Mouse (Mus musculus): Measurements from ENCODE around the gene 1700030K09Rik. TPM values are rescaled to one million over a fixed set of nuclear protein-coding genes. Genes with fewer than 3 reads are reported as not detected.

1700030K09Rik gene
- polyA plus RNA-seq, 1 experiment from 2014 or later = 14.6 TPM

DNA sequence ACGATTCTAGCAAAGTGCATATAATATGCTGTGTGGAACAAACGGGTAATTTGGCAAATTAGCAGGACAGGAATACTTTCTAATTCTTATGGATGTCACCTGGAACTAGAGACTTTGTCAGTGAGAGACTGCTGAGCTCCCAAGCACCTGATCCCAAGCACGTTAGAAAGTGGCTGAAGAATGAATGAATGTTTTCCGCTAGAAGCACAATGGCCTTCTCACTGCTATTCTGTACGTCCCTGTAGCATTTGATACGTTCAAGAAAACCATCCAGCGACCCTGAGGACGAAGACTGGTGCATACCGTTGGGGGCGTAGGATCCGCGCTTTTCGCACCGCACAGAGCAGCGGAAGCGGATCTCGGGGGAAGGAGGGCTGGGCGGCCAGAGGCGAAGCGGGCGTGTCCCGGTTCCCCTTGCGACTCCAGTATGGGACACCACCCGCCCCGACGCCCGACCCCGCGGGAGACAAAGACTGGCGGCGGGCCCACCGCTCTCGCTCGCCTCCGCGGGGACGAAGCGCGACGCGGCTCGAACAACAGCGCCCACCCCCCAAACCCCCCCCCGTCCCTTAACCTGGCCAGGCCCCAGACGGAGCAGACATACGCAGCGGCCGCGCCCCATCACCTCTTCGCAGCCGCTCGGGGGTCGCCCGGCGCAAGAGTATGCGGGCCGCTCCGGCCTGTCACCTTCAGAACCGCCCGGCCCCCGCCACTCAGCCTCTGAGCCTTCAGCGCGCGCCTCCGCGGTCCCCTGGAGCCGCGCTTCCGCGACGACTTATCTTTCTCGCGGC lies 22.9 kb upstream of the 1700030K09Rik start:
- Histone ChIP-seq H3K9ac (ENCODE audit: low read depth, low read length) (peak overlapping the region; percentile 94), H3K4me3 (ENCODE audit: low read length) (peak overlapping the region; percentile 76), H3K4me1 (ENCODE audit: control insufficient read depth, insufficient read depth, low read length) (peaks cover 18% of the 10 kb centered on the region), H3K36me3 (ENCODE audit: control insufficient read depth, insufficient read depth, low read length) (0 out of 2 replicates have a peak, but pooled peaks cover 4% of the 10 kb centered on the region), H3K27me3 (ENCODE audit: control insufficient read depth, insufficient read depth, low read length) (no peaks in the 10 kb centered on the region), H3K4me2 (replicated peaks; ENCODE audit: low read depth, low read length) (peak overlapping the region; percentile 75), H3K27ac (ENCODE audit: low read depth, low read length) (peak overlapping the region; percentile 67; the same call in 1 of the 2 replicates), H3K9me3 (ENCODE audit: control insufficient read depth, low read length) (no peaks in the 10 kb centered on the region)
- WGBS = 1% methylated on average over 70 of the region's 73 CpGs
- ATAC-seq (ENCODE audit: low FRiP score, low TSS enrichment) = peak; percentile 16

DNA sequence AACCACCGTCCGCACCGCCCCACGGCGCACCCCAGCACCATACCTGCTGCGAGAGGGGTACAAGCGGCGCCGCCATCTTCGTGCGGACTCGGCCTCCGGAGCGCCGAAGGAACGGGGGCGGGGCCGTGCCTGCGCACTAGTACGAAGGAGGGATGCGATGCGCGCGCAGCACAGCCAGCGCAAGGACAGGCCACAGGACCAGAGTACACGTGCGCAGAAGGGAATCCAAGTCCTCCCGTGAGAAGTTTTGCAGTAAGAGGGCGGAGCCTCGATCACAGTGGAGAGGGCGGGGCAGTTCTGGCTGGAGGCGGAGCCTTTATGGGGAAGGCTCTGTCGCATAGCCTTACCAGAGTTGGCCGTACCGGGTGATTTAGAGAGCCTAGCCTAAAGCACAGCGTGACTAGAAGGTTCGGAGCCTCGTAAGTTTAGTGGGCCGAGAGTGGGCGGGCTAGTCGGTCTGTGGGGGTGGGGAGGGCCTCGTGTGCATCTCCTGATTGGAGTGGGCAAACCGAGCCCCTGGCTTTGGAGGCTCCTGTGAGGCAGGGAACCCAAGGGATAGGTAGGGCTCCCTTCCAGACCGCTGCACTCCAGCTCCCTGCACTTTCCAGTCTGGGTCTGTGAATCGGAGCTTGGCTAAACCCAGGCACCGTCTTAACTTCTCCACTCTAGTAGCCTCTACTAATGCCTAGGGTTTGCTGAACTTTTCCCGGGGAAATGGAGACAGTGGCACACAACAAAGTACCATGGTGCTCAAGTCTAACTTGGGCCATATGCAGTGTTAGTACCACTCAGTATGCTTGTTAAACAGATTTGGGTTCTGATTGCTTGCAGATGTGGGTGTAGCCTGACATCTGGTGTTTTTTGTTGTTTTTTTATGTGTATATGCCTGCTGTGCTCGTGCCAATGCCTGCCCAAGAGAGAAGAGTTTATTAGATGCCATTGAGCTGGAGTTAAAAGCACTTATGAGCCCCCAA lies 22.0 kb upstream of the 1700030K09Rik start, which contains the start of gene Eps15l1:
Eps15l1 (minus strand) TSS at position 99 of the 974 bp plus-strand sequence.
- Histone ChIP-seq H3K9me3 (ENCODE audit: control insufficient read depth, low read length) (no peaks in the 10 kb centered on the region), H3K36me3 (ENCODE audit: control insufficient read depth, insufficient read depth, low read length) (0 out of 2 replicates have a peak, but pooled peaks cover 4% of the 10 kb centered on the region), H3K27me3 (ENCODE audit: control insufficient read depth, insufficient read depth, low read length) (no peaks in the 10 kb centered on the region), H3K4me2 (replicated peaks; ENCODE audit: low read depth, low read length) (peak within 1 kb of the TSS; percentile 75), H3K4me3 (ENCODE audit: low read length) (peak within 1 kb of the TSS; percentile 76), H3K9ac (ENCODE audit: low read depth, low read length) (peak within 1 kb of the TSS; percentile 94), H3K27ac (ENCODE audit: low read depth, low read length) (peak within 1 kb of the TSS; percentile 67), H3K4me1 (ENCODE audit: control insufficient read depth, insufficient read depth, low read length) (peaks cover 18% of the 10 kb centered on the region)
- under 1% methylated on average over 48 of the region's 48 CpGs for WGBS
- peak; percentile 98 for ATAC-seq (ENCODE audit: low FRiP score, low TSS enrichment)

DNA sequence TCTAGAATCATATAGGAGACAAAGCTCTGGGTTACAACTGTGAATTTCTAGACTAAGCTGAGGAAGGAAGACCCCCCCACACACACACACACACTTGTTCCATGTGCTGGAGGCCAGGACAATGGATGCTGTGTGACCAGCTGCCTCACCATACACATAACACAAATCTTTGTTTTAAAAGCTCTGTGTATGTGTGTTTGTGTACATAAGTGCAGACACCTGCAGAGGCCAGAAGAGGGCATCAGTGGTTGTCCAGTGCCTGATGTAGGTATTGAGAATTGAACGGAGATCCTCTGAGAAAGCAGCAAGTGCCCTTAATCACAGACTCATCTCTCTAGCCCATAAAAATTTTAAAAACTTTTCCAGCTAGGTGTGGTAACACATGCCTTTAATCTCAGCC lies 20.8 kb upstream of the 1700030K09Rik start:
- H3K27ac ChIP-seq (ENCODE audit: low read depth, low read length) = no peak overlapping the region
- 0 out of 2 replicates have a peak, but pooled peaks cover 4% of the 10 kb centered on the region for H3K36me3 ChIP-seq (ENCODE audit: control insufficient read depth, insufficient read depth, low read length)
- no peak overlapping the region for H3K4me2 ChIP-seq (replicated peaks; ENCODE audit: low read depth, low read length)
- no peak overlapping the region for H3K4me3 ChIP-seq (ENCODE audit: low read length)
- no peak overlapping the region for H3K9ac ChIP-seq (ENCODE audit: low read depth, low read length)
- H3K4me1 ChIP-seq (ENCODE audit: control insufficient read depth, insufficient read depth, low read length) = peaks cover 15% of the 10 kb centered on the region
- no peaks in the 10 kb centered on the region for H3K9me3 ChIP-seq (ENCODE audit: control insufficient read depth, low read length)
- WGBS = 70% methylated on average over 1 of the region's 1 CpGs
- no peak for ATAC-seq (ENCODE audit: low FRiP score, low TSS enrichment)
- no peaks in the 10 kb centered on the region for H3K27me3 ChIP-seq (ENCODE audit: control insufficient read depth, insufficient read depth, low read length)

DNA sequence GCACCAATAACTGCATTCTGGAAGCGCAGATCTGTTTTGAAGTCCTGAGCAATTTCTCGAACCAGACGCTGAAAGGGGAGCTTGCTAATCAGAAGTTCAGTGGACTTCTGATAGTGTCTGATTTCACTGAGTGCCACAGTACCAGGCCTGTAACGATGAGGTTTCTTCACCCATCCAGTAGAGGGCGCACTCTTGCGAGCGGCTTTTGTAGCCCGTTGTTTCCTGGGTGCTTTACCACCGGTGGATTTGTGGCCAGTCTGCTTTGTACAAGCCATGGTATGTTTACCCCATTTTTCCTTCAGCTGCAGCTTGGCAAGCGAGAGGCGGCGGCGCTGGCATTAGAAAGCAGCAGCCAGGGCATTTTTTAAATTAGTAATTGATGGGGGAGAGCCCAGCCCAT lies 14.0 kb upstream of the 1700030K09Rik start:
- Histone ChIP-seq H3K36me3 (ENCODE audit: control insufficient read depth, insufficient read depth, low read length) (no peaks in the 10 kb centered on the region), H3K4me2 (replicated peaks; ENCODE audit: low read depth, low read length) (no peak overlapping the region), H3K4me3 (ENCODE audit: low read length) (no peak overlapping the region), H3K9me3 (ENCODE audit: control insufficient read depth, low read length) (no peaks in the 10 kb centered on the region), H3K27ac (ENCODE audit: low read depth, low read length) (no peak overlapping the region), H3K4me1 (ENCODE audit: control insufficient read depth, insufficient read depth, low read length) (no peaks in the 10 kb centered on the region), H3K9ac (ENCODE audit: low read depth, low read length) (no peak overlapping the region), H3K27me3 (ENCODE audit: control insufficient read depth, insufficient read depth, low read length) (no peaks in the 10 kb centered on the region)
- WGBS = 54% methylated on average over 13 of the region's 13 CpGs
- no peak for ATAC-seq (ENCODE audit: low FRiP score, low TSS enrichment)

DNA sequence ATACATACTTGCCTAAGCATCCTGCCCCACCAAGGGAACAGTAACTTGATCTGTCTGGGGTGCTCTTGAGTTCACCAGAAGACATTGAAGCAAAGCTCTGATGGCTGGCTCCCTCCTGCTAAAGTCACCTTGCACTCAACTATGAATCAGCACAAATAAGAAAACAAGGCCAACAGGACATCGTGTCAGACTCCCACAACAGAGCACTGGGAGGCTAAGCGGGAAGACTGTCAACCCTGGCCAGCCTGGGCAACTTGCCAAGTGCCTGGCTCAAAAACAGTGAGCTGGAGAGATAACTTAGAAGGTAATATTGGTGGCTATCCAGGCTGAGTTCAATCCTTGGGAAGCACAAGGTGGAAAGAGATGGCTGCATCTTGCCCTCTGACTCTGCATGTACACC lies 8.7 kb upstream of the 1700030K09Rik start:
- no peaks in the 10 kb centered on the region for H3K9me3 ChIP-seq (ENCODE audit: control insufficient read depth, low read length)
- no peaks in the 10 kb centered on the region for H3K36me3 ChIP-seq (ENCODE audit: control insufficient read depth, insufficient read depth, low read length)
- no peak overlapping the region for H3K4me3 ChIP-seq (ENCODE audit: low read length)
- H3K27me3 ChIP-seq (ENCODE audit: control insufficient read depth, insufficient read depth, low read length) = no peaks in the 10 kb centered on the region
- H3K27ac ChIP-seq (ENCODE audit: low read depth, low read length) = no peak overlapping the region
- H3K4me1 ChIP-seq (ENCODE audit: control insufficient read depth, insufficient read depth, low read length) = no peaks in the 10 kb centered on the region
- no peak overlapping the region for H3K4me2 ChIP-seq (replicated peaks; ENCODE audit: low read depth, low read length)
- no peak for ATAC-seq (ENCODE audit: low FRiP score, low TSS enrichment)
- H3K9ac ChIP-seq (ENCODE audit: low read depth, low read length) = no peak overlapping the region
- 25% methylated on average over 2 of the region's 2 CpGs for WGBS

DNA sequence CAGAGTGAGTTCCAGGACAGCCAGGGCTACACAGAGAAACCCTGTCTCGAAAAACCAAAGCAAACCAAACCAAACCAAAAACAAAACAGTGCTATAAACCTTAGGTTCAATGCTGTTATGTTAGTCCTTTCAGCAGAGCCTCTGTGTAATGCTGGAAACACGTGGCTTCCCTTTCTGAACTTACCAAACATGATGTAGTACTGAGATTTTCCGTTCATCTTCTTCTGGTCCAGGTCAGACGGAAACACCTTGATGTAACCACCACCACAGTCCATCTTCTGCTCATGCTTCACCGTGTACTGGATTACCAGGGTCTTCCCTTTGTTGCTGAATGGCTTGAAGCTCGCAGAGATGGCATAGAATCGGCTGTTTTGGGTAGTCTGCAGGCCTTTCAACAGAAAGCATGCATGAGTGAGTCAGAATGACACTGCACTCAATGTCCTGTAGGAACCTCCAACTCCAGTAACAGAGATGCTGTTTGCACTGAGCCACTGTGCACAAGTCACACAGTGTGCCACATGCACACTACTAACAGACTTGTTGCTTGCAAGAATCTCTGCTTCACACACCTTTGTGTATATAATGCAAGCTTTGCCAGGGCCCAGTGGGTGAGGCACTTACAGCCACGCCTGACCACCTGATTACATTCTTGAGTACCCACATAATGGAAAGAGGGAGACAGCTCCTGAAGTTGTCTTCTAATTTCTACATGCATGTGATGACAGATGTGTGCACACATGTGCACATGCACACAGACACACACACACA lies 5.2 kb upstream of the 1700030K09Rik start:
- H3K4me3 ChIP-seq (ENCODE audit: low read length) = no peak overlapping the region
- H3K4me1 ChIP-seq (ENCODE audit: control insufficient read depth, insufficient read depth, low read length) = no peaks in the 10 kb centered on the region
- no peaks in the 10 kb centered on the region for H3K36me3 ChIP-seq (ENCODE audit: control insufficient read depth, insufficient read depth, low read length)
- no peaks in the 10 kb centered on the region for H3K27me3 ChIP-seq (ENCODE audit: control insufficient read depth, insufficient read depth, low read length)
- no peaks in the 10 kb centered on the region for H3K9me3 ChIP-seq (ENCODE audit: control insufficient read depth, low read length)
- H3K4me2 ChIP-seq (replicated peaks; ENCODE audit: low read depth, low read length) = no peak overlapping the region
- H3K27ac ChIP-seq (ENCODE audit: low read depth, low read length) = no peak overlapping the region
- no peak overlapping the region for H3K9ac ChIP-seq (ENCODE audit: low read depth, low read length)
- ATAC-seq (ENCODE audit: low FRiP score, low TSS enrichment) = no peak
- 80% methylated on average over 8 of the region's 8 CpGs for WGBS

DNA sequence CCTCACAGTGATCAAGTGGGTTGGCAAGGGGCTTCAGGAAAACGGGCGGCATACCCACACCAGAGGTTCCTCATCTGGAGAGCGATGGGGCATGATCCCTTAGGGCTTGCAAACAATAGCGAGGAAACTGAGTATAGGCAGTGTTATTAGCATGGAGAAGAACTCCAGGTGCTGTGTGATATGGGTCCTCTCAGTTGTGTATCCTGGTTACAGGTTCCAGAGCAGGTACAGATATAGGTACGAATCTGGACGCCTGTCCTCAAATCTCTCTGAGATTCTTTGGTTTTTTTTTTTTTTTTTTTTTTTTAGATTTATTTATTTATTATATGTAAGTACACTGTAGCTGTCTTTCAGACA lies 292 bp downstream of the 1700030K09Rik start:
- H3K27me3 ChIP-seq (ENCODE audit: control insufficient read depth, insufficient read depth, low read length) = no peaks in the 10 kb centered on the region
- WGBS = 36% methylated on average over 6 of the region's 6 CpGs
- peak overlapping the region; percentile 61; the same call in 1 of the 2 replicates for H3K9ac ChIP-seq (ENCODE audit: low read depth, low read length)
- H3K4me3 ChIP-seq (ENCODE audit: low read length) = peak overlapping the region; percentile 38
- no peaks in the 10 kb centered on the region for H3K9me3 ChIP-seq (ENCODE audit: control insufficient read depth, low read length)
- H3K4me2 ChIP-seq (replicated peaks; ENCODE audit: low read depth, low read length) = peak overlapping the region; percentile 78
- peak; percentile 70; the same call in 1 of the 2 replicates for ATAC-seq (ENCODE audit: low FRiP score, low TSS enrichment)
- no peak overlapping the region for H3K27ac ChIP-seq (ENCODE audit: low read depth, low read length)
- H3K4me1 ChIP-seq (ENCODE audit: control insufficient read depth, insufficient read depth, low read length) = no peaks in the 10 kb centered on the region
- peaks cover 5% of the 10 kb centered on the region; the same call in 1 of the 2 replicates for H3K36me3 ChIP-seq (ENCODE audit: control insufficient read depth, insufficient read depth, low read length)

DNA sequence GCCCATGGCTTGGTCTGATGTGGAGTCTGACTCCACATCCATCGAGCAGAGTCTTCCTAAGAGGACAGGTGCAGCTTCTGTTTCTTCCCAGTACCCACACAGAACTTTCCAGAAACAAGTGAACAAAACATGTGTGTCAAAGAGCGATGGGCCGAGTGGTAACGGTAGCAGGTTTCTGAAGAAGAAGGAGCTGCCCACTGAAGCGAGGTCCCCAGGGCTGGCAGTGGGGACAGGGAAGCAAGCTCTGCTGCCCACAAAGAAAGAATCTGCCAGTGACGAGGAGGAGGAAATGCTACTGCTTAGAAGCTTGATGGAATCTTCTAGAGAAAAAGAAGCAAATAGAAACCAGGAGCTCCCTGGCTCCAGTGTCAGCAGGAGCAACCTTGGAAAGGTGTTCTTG lies 1.4 kb downstream of the 1700030K09Rik start:
- Histone ChIP-seq H3K9ac (ENCODE audit: low read depth, low read length) (no peak overlapping the region), H3K4me3 (ENCODE audit: low read length) (no peak overlapping the region), H3K36me3 (ENCODE audit: control insufficient read depth, insufficient read depth, low read length) (peaks cover 15% of the 10 kb centered on the region), H3K4me2 (replicated peaks; ENCODE audit: low read depth, low read length) (no peak overlapping the region), H3K4me1 (ENCODE audit: control insufficient read depth, insufficient read depth, low read length) (no peaks in the 10 kb centered on the region), H3K27me3 (ENCODE audit: control insufficient read depth, insufficient read depth, low read length) (no peaks in the 10 kb centered on the region), H3K9me3 (ENCODE audit: control insufficient read depth, low read length) (no peaks in the 10 kb centered on the region), H3K27ac (ENCODE audit: low read depth, low read length) (no peak overlapping the region)
- 87% methylated on average over 6 of the region's 6 CpGs for WGBS
- no peak for ATAC-seq (ENCODE audit: low FRiP score, low TSS enrichment)
